Mouse (Mus musculus): ENCODE measurements at regions not wholly inside any gene's neighbourhood (a gene's known extent, or its start where the extent isn't known, plus 50 kb on each side); places are given as distances from the start of the nearest gene placed in this dataset.
A peak's percentile ranks its signal among the peaks of the same experiment; 100 is the strongest.

GRCm38 (mm10) chr1:169374686-169375085 is 156.6 kb downstream of the Nuf2 start:
- 42% methylated on average over 1 of the region's 1 CpGs for WGBS
- Histone ChIP-seq H3K27ac (no peak overlapping the region), H3K4me1 (ENCODE audit: control insufficient read depth, insufficient read depth, low read length) (no peaks in the 10 kb centered on the region), H3K9ac (ENCODE audit: low read depth, low read length) (no peak overlapping the region), H3K79me2 (replicated peaks; ENCODE audit: control insufficient read depth, insufficient read depth, low read length) (no peaks in the 10 kb centered on the region), H3K27me3 (ENCODE audit: control insufficient read depth, insufficient read depth, low read length) (no peaks in the 10 kb centered on the region), H3K36me3 (ENCODE audit: control insufficient read depth, insufficient read depth, low read length) (no peaks in the 10 kb centered on the region), H3K4me3 (no peak overlapping the region)
- TF ChIP-seq CTCF (IDR thresholded peaks at IDR 0.05): no peak
- no peak for DNase-seq
- intact Hi-C loops (cut with DNase I): no loop called here

GRCm38 (mm10) chr1:169368758-169369157 is 162.5 kb downstream of the Nuf2 start:
- 35% methylated on average over 3 of the region's 3 CpGs for WGBS
- H3K27ac ChIP-seq: no peak overlapping the region
- DNase-seq: no peak
- H3K79me2 ChIP-seq (replicated peaks; ENCODE audit: control insufficient read depth, insufficient read depth, low read length): no peaks in the 10 kb centered on the region
- intact Hi-C loops (cut with DNase I): no loop called here
- peaks cover 4% of the 10 kb centered on the region for H3K4me1 ChIP-seq (ENCODE audit: control insufficient read depth, insufficient read depth, low read length)
- H3K4me3 ChIP-seq: no peak overlapping the region
- peaks cover 3% of the 10 kb centered on the region for H3K36me3 ChIP-seq (ENCODE audit: control insufficient read depth, insufficient read depth, low read length)
- no peaks in the 10 kb centered on the region for H3K27me3 ChIP-seq (ENCODE audit: control insufficient read depth, insufficient read depth, low read length)
- TF ChIP-seq EP300 (IDR thresholded peaks at IDR 0.05; ENCODE audit: insufficient read depth, low read depth, low read length) (0 out of 2 replicates have a peak, but pooled peaks have one; percentile 34), CTCF (IDR thresholded peaks at IDR 0.05) (no peak)
- H3K9ac ChIP-seq (ENCODE audit: low read depth, low read length): no peak overlapping the region

DNA sequence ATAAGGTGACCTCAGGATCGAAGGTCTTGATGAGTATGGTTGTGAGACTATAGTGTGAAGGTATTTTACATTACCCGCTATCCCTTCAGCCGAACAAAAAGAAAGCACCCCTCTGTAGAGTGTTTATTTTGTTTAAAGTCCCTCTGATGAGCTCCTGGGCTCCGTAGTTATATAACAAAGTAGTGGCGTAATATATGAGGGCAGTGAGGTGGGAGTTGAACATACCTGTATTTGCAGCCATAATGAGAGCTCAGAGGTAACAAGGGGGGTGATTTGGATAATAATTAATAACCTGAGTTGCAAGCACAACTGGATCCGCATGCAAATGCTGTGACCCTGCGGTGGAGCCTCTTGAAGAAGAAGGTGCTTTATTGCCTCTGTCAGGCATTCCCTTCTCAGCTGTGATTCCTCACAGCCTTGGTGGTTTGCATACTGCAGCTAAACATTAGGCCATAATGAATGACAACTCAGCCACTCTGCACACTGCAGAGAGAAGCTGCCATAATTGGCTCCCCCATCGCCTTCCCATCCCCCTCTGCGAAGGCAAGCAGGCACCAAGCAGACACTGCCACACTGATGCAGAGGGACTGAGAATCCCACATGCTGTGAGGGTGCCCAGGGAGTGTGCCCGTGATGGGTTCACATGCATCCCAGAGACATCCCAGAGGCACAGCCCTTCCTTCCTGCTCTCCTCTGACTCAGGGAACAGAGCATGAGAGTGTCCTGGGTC is 163.3 kb downstream of the Nuf2 start:
- WGBS: 85% methylated on average over 10 of the region's 10 CpGs
- H3K36me3 ChIP-seq (ENCODE audit: control insufficient read depth, insufficient read depth, low read length): peaks cover 3% of the 10 kb centered on the region
- no peaks in the 10 kb centered on the region for H3K27me3 ChIP-seq (ENCODE audit: control insufficient read depth, insufficient read depth, low read length)
- no peak overlapping the region for H3K9ac ChIP-seq (ENCODE audit: low read depth, low read length)
- H3K4me3 ChIP-seq: no peak overlapping the region
- H3K27ac ChIP-seq: no peak overlapping the region
- no peak for DNase-seq
- intact Hi-C loops (cut with DNase I): no loop called here
- no peaks in the 10 kb centered on the region for H3K79me2 ChIP-seq (replicated peaks; ENCODE audit: control insufficient read depth, insufficient read depth, low read length)
- no peak for TF ChIP-seq EP300 (IDR thresholded peaks at IDR 0.05; ENCODE audit: insufficient read depth, low read depth, low read length)
- no peak for TF ChIP-seq POLR2A (IDR thresholded peaks at IDR 0.05; ENCODE audit: insufficient read depth, low read depth, low read length)
- no peak for TF ChIP-seq CTCF (IDR thresholded peaks at IDR 0.05)
- H3K4me1 ChIP-seq (ENCODE audit: control insufficient read depth, insufficient read depth, low read length): peaks cover 4% of the 10 kb centered on the region

GRCm38 (mm10) chr1:169367316-169367715 is 163.9 kb downstream of the Nuf2 start:
- H3K4me1 ChIP-seq (ENCODE audit: control insufficient read depth, insufficient read depth, low read length): peaks cover 4% of the 10 kb centered on the region
- peaks cover 3% of the 10 kb centered on the region for H3K36me3 ChIP-seq (ENCODE audit: control insufficient read depth, insufficient read depth, low read length)
- 62% methylated on average over 4 of the region's 4 CpGs for WGBS
- H3K27ac ChIP-seq: no peak overlapping the region
- TF ChIP-seq EP300 (IDR thresholded peaks at IDR 0.05; ENCODE audit: insufficient read depth, low read depth, low read length) (no peak), POLR2A (IDR thresholded peaks at IDR 0.05; ENCODE audit: insufficient read depth, low read depth, low read length) (no peak), CTCF (IDR thresholded peaks at IDR 0.05) (no peak)
- no peaks in the 10 kb centered on the region for H3K79me2 ChIP-seq (replicated peaks; ENCODE audit: control insufficient read depth, insufficient read depth, low read length)
- no peak overlapping the region for H3K4me3 ChIP-seq
- no peak overlapping the region for H3K9ac ChIP-seq (ENCODE audit: low read depth, low read length)
- H3K27me3 ChIP-seq (ENCODE audit: control insufficient read depth, insufficient read depth, low read length): no peaks in the 10 kb centered on the region
- intact Hi-C loops (cut with DNase I): no loop called here
- DNase-seq: no peak

DNA sequence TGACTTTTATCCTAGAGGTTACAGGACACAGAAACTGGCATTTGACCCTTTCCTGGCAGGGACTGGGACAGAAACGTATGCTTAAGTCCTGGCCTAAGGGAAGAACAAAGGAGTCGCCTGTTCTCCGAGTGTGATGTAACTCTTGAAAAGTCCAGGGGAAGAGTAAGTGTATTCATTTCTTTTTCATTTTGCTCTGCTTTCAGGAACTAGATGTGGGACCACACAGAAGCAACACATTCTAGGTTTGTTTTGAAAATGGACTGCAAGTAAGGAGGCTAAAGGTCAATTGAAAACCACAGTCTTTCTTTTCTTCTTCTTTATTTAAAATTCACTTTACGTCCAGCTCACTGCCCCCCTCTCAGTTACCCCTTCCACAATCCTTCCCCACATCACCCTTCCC is 168.7 kb downstream of the Nuf2 start:
- WGBS: 71% methylated on average over 4 of the region's 4 CpGs
- H3K36me3 ChIP-seq (ENCODE audit: control insufficient read depth, insufficient read depth, low read length): no peaks in the 10 kb centered on the region
- H3K27ac ChIP-seq: no peak overlapping the region
- intact Hi-C loops (cut with DNase I): no loop called here
- no peaks in the 10 kb centered on the region for H3K79me2 ChIP-seq (replicated peaks; ENCODE audit: control insufficient read depth, insufficient read depth, low read length)
- TF ChIP-seq EP300 (IDR thresholded peaks at IDR 0.05; ENCODE audit: insufficient read depth, low read depth, low read length): no peak
- TF ChIP-seq CTCF (IDR thresholded peaks at IDR 0.05): no peak
- TF ChIP-seq POLR2A (IDR thresholded peaks at IDR 0.05; ENCODE audit: insufficient read depth, low read depth, low read length): no peak
- H3K9ac ChIP-seq (ENCODE audit: low read depth, low read length): no peak overlapping the region
- no peaks in the 10 kb centered on the region for H3K27me3 ChIP-seq (ENCODE audit: control insufficient read depth, insufficient read depth, low read length)
- no peak overlapping the region for H3K4me3 ChIP-seq
- no peaks in the 10 kb centered on the region for H3K4me1 ChIP-seq (ENCODE audit: control insufficient read depth, insufficient read depth, low read length)
- no peak for DNase-seq

DNA sequence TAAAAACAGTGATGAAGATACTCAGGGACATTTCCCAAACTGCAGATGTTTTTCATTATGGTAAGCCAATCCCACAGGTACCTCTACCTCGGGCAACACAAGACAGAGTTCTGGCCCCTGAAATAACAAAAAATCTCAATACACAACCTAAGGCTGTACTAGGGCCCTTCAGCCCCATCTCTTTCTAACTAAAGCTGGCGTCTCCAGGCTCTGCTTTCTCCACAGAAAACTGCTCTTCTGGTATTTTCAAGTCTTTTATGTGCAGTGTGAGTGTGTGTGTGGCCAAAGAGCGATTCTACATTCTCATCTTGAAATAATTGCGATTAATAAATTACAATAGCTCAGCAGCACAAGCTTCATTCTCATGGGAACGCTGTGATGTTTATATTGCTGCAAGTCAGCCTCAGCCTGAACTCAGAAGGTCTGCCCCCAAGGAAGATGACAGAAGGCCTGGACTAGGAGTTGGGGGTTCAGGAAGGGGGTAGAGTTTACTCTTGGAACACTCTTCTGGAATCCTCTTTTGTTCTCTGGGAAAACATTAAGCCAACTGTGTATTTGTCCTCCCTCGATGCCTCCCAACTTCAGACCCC is 173.5 kb downstream of the Nuf2 start:
- H3K27ac ChIP-seq: no peak overlapping the region
- H3K4me1 ChIP-seq (ENCODE audit: control insufficient read depth, insufficient read depth, low read length): no peaks in the 10 kb centered on the region
- intact Hi-C loops (cut with DNase I): loop anchor here (10.0 kb wide), 1 partner anchor 1263 kb away; no protein-coding TSS in a partner anchor
- H3K9ac ChIP-seq (ENCODE audit: low read depth, low read length): no peak overlapping the region
- 89% methylated on average over 6 of the region's 6 CpGs for WGBS
- no peak for DNase-seq
- H3K79me2 ChIP-seq (replicated peaks; ENCODE audit: control insufficient read depth, insufficient read depth, low read length): no peaks in the 10 kb centered on the region
- no peaks in the 10 kb centered on the region for H3K36me3 ChIP-seq (ENCODE audit: control insufficient read depth, insufficient read depth, low read length)
- H3K4me3 ChIP-seq: no peak overlapping the region
- TF ChIP-seq CTCF (IDR thresholded peaks at IDR 0.05): no peak
- TF ChIP-seq POLR2A (IDR thresholded peaks at IDR 0.05; ENCODE audit: insufficient read depth, low read depth, low read length): no peak
- TF ChIP-seq EP300 (IDR thresholded peaks at IDR 0.05; ENCODE audit: insufficient read depth, low read depth, low read length): no peak
- H3K27me3 ChIP-seq (ENCODE audit: control insufficient read depth, insufficient read depth, low read length): no peaks in the 10 kb centered on the region
